Mouse (Mus musculus): ENCODE measurements around the gene Psmg1. TPM values are rescaled to one million over a fixed set of nuclear protein-coding genes. Genes with fewer than 3 reads are reported as not detected.
"Not testable (repeated sequence)": the region's sequence is repeated elsewhere in the genome, so short reads cannot be mapped to it uniquely, and the experiment has no call there.

Psmg1 gene
- polyA plus RNA-seq, 1 experiment from 2014 or later, result 106 TPM

DNA sequence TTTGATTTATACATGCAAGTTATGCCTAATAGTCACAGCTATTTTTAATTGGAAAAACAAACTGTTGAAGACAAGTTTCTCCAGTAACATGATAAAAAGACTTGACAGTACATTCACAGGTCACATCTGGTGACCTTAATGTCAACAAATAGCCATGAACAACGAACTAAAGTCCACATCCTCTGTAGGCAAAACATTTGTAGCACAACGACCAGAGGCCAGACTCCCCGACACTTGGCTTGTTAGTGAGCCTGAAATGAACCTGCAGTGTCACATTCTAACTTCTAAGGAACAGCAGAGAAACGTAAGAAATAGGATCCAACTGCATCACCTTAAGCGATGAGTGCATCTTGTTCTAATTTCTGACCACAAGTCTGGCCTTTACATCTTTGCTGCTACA is 1.8 kb upstream of the Psmg1 start:
- DNase-seq (ENCODE audit: extremely low spot score, low spot score), result no peak
- no peaks in the 10 kb centered on the region for H3K9me3 ChIP-seq
- no peak overlapping the region for H3K27ac ChIP-seq
- H3K36me3 ChIP-seq (replicated peaks), result peaks cover 59% of the 10 kb centered on the region
- WGBS, result 74% methylated on average over 5 of the region's 5 CpGs
- peaks cover 19% of the 10 kb centered on the region for H3K4me1 ChIP-seq
- H3K27me3 ChIP-seq (ENCODE audit: poor library complexity, severe bottlenecking), result no peaks in the 10 kb centered on the region
- no peak overlapping the region for H3K4me3 ChIP-seq

- peak overlapping the region; percentile 84 for H3K4me3 ChIP-seq
- WGBS, result 11% methylated on average over 10 of the region's 10 CpGs
- no peaks in the 10 kb centered on the region for H3K27me3 ChIP-seq (ENCODE audit: poor library complexity, severe bottlenecking)
- H3K36me3 ChIP-seq (replicated peaks), result peaks cover 59% of the 10 kb centered on the region
- no peak for DNase-seq (ENCODE audit: extremely low spot score, low spot score)
- peak overlapping the region; percentile 92 for H3K27ac ChIP-seq
- H3K4me1 ChIP-seq, result peaks cover 19% of the 10 kb centered on the region
- H3K9me3 ChIP-seq, result no peaks in the 10 kb centered on the region
These were observed 551 bp upstream of the Psmg1 start for GRCm38 (mm10) chr16:95991122-95991900.

DNA sequence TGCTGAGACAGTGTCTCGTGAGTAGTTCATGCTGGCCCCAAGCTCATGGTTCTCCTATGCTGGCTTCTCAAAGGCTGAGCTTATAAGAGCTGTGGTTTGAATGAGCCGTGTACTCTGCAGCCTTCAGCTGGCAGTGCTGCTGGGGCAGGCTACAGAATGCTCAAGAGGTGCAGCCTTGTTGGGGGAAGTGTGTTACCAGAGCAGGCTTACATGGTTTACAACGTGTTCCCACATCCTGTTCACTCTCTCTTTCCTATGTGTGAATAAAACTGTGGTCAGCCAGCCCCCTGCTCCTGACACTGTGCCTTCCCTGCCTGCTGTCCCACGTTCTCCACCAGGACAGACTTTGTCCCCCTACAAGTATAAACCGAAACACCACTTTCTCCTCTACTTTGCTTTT is 5.8 kb downstream of the Psmg1 start:
- H3K9me3 ChIP-seq, result no peaks in the 10 kb centered on the region
- 88% methylated on average over 5 of the region's 5 CpGs for WGBS
- DNase-seq (ENCODE audit: extremely low spot score, low spot score), result no peak
- peaks cover 81% of the 10 kb centered on the region for H3K36me3 ChIP-seq (replicated peaks)
- H3K27ac ChIP-seq, result no peak overlapping the region
- no peaks in the 10 kb centered on the region for H3K27me3 ChIP-seq (ENCODE audit: poor library complexity, severe bottlenecking)
- H3K4me1 ChIP-seq, result peaks cover 3% of the 10 kb centered on the region
- no peak overlapping the region for H3K4me3 ChIP-seq

DNA sequence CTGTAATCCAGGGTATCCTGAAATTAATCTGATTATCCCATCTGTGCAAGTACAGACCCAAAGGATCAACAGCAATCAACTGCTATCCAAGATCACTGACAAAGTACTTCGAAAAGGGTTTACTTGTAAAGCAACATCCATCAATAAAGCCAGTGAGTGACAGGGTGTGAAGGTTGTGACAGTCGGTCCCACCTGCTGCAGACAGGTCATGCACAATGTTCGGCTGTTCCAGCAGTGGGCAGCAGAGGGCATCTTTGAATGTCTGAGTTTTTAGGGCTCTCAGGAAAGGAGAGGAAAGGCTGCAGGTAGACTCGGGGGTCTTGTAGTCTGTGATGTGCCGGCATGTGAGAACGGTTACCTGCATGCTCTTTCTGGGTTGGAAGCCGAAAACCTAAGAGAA is 7.2 kb downstream of the Psmg1 start:
- Histone ChIP-seq H3K27me3 (ENCODE audit: poor library complexity, severe bottlenecking) (no peaks in the 10 kb centered on the region), H3K36me3 (replicated peaks) (peaks cover 87% of the 10 kb centered on the region), H3K27ac (no peak overlapping the region), H3K4me3 (no peak overlapping the region), H3K4me1 (no peaks in the 10 kb centered on the region), H3K9me3 (no peaks in the 10 kb centered on the region)
- no peak for DNase-seq (ENCODE audit: extremely low spot score, low spot score)
- WGBS, result 87% methylated on average over 7 of the region's 7 CpGs

DNA sequence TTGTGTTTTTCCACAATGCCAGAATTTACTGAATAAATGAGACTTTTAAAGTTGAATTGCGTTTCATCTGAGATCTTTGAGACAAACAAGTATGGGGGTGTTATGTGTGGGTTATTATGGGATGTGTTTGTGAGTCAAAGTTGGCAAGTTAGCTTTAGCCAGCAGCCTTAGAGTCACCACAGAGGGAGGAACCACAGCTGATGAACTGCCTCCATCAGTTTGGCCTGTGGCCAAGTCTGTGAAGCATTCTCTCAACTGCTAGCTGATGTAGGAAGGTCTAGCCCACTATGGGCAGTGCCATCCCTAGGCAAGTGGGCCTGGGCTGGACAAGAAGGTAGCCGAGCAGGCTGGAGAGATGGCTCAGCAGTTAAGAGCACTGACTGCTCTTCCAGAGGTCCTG is 19.9 kb downstream of the Psmg1 start:
- no peaks in the 10 kb centered on the region for H3K4me1 ChIP-seq

GRCm38 (mm10) chr16:95967455-95967854 is 23.3 kb downstream of the Psmg1 start:
- 92% methylated on average over 11 of the region's 11 CpGs for WGBS

More for the DNA sequence above, 19.9 kb downstream of the Psmg1 start:
- H3K9me3 ChIP-seq, result no peaks in the 10 kb centered on the region
- H3K4me3 ChIP-seq, result no peak overlapping the region
- 85% methylated on average over 2 of the region's 2 CpGs for WGBS
- H3K27ac ChIP-seq, result no peak overlapping the region
- H3K36me3 ChIP-seq (replicated peaks), result no peaks in the 10 kb centered on the region
- DNase-seq (ENCODE audit: extremely low spot score, low spot score), result no peak
- H3K27me3 ChIP-seq (ENCODE audit: poor library complexity, severe bottlenecking), result no peaks in the 10 kb centered on the region

DNA sequence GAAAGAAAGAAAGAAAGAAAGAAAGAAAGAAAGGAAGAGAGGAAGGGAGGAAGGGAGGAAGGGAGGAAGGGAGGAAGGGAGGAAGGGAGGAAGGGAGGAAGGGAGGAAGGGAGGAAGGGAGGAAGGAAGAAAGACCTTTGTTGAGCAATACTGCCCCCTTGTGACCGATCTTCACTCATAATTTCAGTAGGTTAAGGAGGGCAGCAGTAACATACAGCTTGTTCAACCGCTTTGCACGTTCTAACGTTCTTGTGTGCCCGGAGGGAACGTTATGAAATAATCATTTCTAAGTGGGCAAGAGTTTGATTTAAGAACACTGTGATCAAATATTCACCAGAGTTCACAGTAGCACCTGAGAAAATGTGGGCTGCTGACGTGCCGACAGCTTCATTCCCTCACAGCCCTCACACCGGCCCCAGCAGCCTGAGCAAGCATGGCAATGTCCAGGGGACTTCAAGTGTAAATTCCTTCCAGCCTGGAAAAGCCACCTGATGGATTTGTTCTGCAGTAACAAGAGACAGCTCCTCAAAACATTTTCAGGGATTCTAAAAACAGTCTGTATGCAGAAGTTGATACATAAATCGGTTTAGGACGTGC is 26.2 kb downstream of the Psmg1 start:
- Histone ChIP-seq H3K36me3 (replicated peaks) (no peaks in the 10 kb centered on the region), H3K9me3 (no peaks in the 10 kb centered on the region), H3K27me3 (ENCODE audit: poor library complexity, severe bottlenecking) (no peaks in the 10 kb centered on the region), H3K4me3 (no peak overlapping the region), H3K27ac (no peak overlapping the region), H3K4me1 (peaks cover 7% of the 10 kb centered on the region)
- WGBS, result 61% methylated on average over 11 of the region's 11 CpGs
- no peak for DNase-seq (ENCODE audit: extremely low spot score, low spot score)

More at GRCm38 (mm10) chr16:95967455-95967854, 23.3 kb downstream of the Psmg1 start:
- H3K27ac ChIP-seq, result no peak overlapping the region
- H3K4me1 ChIP-seq, result peaks cover 7% of the 10 kb centered on the region
- H3K4me3 ChIP-seq, result no peak overlapping the region
- DNase-seq (ENCODE audit: extremely low spot score, low spot score), result no peak
- H3K9me3 ChIP-seq, result no peaks in the 10 kb centered on the region
- H3K36me3 ChIP-seq (replicated peaks), result no peaks in the 10 kb centered on the region
- no peaks in the 10 kb centered on the region for H3K27me3 ChIP-seq (ENCODE audit: poor library complexity, severe bottlenecking)

GRCm38 (mm10) chr16:95961484-95961883 is 29.3 kb downstream of the Psmg1 start:
- not testable (repeated sequence) for H3K27ac ChIP-seq; DNase-seq (ENCODE audit: extremely low spot score, low spot score); H3K4me3 ChIP-seq; H3K36me3 ChIP-seq (replicated peaks); H3K27me3 ChIP-seq (ENCODE audit: poor library complexity, severe bottlenecking); H3K9me3 ChIP-seq; H3K4me1 ChIP-seq
- 82% methylated on average over 1 of the region's 1 CpGs for WGBS

DNA sequence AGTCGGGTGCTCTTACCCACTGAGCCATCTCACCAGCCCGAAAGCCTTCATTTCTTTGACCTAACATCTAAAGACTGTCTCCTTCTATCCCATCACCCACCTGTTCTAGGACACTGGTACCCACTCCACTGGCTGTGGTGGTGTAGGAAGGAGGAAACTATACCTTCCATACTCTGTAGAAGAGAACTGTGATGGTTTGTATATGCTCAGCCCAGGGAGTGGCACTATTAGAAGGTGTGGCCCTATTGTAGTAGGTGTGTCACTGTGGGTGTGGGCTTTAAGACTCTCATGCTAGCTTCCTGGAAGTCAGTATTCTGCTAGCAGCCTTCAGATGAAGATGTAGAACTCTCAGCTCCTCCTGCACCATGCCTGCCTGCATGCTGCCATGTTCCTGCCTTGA is 30.1 kb downstream of the Psmg1 start:
- DNase-seq (ENCODE audit: extremely low spot score, low spot score); H3K9me3 ChIP-seq; H3K4me3 ChIP-seq; H3K27me3 ChIP-seq (ENCODE audit: poor library complexity, severe bottlenecking); H3K36me3 ChIP-seq (replicated peaks); H3K27ac ChIP-seq; H3K4me1 ChIP-seq: not testable (repeated sequence)
- 93% methylated on average over 2 of the region's 2 CpGs for WGBS

GRCm38 (mm10) chr16:95958080-95958479 is 32.7 kb downstream of the Psmg1 start:
- Histone ChIP-seq H3K27me3 (ENCODE audit: poor library complexity, severe bottlenecking) (no peaks in the 10 kb centered on the region), H3K27ac (no peak overlapping the region), H3K9me3 (no peaks in the 10 kb centered on the region), H3K36me3 (replicated peaks) (no peaks in the 10 kb centered on the region), H3K4me1 (peaks cover 5% of the 10 kb centered on the region), H3K4me3 (no peak overlapping the region)
- WGBS, result 91% methylated on average over 8 of the region's 8 CpGs
- DNase-seq (ENCODE audit: extremely low spot score, low spot score), result no peak

- H3K9me3 ChIP-seq, result no peaks in the 10 kb centered on the region
- no peak overlapping the region for H3K4me3 ChIP-seq
- H3K36me3 ChIP-seq (replicated peaks), result no peaks in the 10 kb centered on the region
- H3K27me3 ChIP-seq (ENCODE audit: poor library complexity, severe bottlenecking), result no peaks in the 10 kb centered on the region
- H3K4me1 ChIP-seq, result no peaks in the 10 kb centered on the region
- 68% methylated on average over 5 of the region's 5 CpGs for WGBS
- H3K27ac ChIP-seq, result no peak overlapping the region
- no peak for DNase-seq (ENCODE audit: extremely low spot score, low spot score)
These were observed 34.1 kb downstream of the Psmg1 start for GRCm38 (mm10) chr16:95956618-95957017.

- DNase-seq (ENCODE audit: extremely low spot score, low spot score), result no peak
- 90% methylated on average over 5 of the region's 5 CpGs for WGBS
- no peaks in the 10 kb centered on the region for H3K9me3 ChIP-seq
These were observed 34.9 kb downstream of the Psmg1 start for GRCm38 (mm10) chr16:95955716-95956346.

GRCm38 (mm10) chr16:95954341-95954740 is 36.4 kb downstream of the Psmg1 start:
- H3K27ac ChIP-seq, result no peak overlapping the region
- H3K36me3 ChIP-seq (replicated peaks), result no peaks in the 10 kb centered on the region
- H3K4me1 ChIP-seq, result no peaks in the 10 kb centered on the region
- WGBS, result 88% methylated on average over 3 of the region's 3 CpGs
- no peaks in the 10 kb centered on the region for H3K9me3 ChIP-seq
- H3K27me3 ChIP-seq (ENCODE audit: poor library complexity, severe bottlenecking), result no peaks in the 10 kb centered on the region
- DNase-seq (ENCODE audit: extremely low spot score, low spot score), result no peak
- no peak overlapping the region for H3K4me3 ChIP-seq

More at GRCm38 (mm10) chr16:95955716-95956346, 34.9 kb downstream of the Psmg1 start:
- Histone ChIP-seq H3K4me1 (no peaks in the 10 kb centered on the region), H3K27me3 (ENCODE audit: poor library complexity, severe bottlenecking) (no peaks in the 10 kb centered on the region), H3K36me3 (replicated peaks) (no peaks in the 10 kb centered on the region), H3K27ac (no peak overlapping the region), H3K4me3 (no peak overlapping the region)

All from forebrain, embryonic 10.5 days (tissue).